Mouse (Mus musculus): ENCODE measurements around the gene Samd4.

Samd4 gene

GRCm38 (mm10) chr14:46956121-46956520 lies 73.5 kb downstream of the Samd4 start:
- peak in 1 of 2 experiments; percentile 25 for DNase-seq

DNA sequence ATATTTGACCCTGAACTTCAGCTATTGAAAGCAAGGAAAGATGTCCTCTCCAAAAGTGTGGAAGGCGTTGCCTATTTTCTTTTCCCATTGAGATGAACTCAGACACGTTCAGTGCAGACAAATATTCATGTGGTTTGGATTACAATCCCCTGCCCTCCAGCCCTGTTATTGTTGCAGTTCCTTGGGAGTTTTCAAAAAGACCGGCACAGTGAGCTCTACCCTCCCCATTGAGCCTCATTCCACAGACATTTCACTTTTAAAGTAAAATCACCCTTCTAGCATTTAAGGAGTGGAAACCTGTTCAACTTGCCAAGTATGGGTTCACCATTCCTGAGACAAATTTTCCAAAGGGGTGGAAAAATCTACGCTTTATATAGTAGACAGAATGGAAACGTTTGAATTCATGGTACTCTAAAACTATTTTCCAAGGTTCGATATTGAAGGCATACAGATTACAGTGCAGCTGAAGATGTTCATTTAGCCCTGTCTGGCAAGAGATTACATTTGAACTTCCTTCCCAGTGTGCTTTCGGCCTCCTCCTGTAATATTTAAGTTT lies 76.6 kb downstream of the Samd4 start:
- no peak for DNase-seq

GRCm38 (mm10) chr14:46959831-46960230 lies 77.2 kb downstream of the Samd4 start:
- no peak for DNase-seq

- no peak for DNase-seq
Observed at GRCm38 (mm10) chr14:46962832-46963231, 80.2 kb downstream of the Samd4 start.

DNA sequence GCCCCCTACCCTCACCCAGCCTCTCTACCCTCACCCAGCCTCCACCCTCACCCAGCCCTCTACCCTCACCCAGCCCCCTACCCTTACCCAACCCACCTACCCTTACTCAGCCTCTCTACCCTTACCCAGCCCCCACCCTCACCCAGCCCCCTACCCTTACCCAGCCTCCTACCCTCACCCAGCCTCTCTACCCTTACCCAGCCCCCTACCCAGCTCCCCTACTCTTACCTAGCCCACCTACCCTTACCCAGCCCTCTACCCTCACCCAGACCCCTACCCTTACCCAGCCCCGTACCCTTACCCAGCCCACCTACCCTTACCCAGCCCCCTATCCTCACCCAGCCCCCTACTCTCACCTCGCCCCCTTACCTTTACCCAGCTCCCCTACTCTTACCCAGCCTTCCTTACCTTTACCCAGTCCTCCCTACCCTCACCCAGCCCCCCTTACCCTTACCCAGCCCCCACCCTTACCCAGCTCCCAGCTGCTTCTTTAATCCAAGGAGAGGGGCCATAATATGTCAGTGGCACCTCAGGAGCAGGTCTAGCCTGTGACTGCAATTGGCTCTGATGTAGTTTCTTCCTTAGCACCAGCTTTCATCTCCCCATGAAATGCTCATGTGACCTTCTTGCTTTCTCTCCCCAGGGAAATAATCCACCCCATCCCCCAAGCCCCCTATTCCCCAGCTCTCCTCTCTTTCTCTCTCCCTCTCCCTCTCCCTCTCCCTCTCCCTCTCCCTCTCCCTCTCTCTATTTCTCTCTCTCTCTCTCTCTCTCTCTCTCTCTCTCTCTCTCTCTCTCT lies 81.6 kb downstream of the Samd4 start:
- peak in 1 of 2 experiments; percentile 21 for DNase-seq

DNA sequence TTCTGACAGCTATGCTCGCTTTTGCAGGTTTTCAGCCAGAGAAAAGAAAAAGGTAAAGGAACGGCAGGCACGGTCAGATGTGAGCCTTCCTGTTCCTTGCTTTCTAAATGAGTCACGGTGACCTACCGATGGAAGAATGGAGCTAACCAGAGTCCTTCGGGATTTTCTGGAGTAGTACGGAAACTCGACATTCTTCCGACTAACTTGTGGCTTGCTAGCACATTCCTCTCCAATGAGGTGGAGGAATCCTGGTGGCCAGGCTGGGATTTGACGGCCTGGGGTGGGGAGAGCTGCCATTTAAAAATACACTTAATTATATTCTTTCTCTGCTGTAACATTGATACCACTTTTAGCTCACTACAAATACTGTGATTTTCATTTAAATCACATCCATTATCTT lies 83.6 kb downstream of the Samd4 start:
- DNase-seq = peak in 1 of 2 experiments; percentile 31

- DNase-seq = no peak
Observed at GRCm38 (mm10) chr14:46968046-46968445, 85.4 kb downstream of the Samd4 start.

DNA sequence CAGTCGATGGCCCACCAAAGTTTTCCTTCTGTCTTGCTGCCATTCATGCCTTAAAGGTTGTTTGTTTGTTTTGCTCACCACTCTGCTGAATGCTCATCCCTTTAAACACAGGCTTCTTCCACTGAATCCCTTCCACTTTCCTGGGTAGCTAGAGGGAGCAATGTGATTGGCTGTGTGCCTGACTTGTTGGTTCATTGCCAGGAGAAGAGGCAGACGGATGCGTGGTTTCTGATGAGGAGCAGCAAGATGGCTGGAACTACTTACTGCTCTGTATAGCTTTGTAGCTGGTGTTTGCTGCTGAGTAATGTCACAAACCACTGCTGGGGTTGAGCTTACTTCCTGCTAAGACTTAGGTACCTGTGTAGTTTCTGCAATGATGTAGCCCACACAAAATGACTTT lies 88.0 kb downstream of the Samd4 start:
- DNase-seq = peak in 1 of 2 experiments; percentile 59

- no peak for DNase-seq
Observed at GRCm38 (mm10) chr14:46971802-46972201, 89.1 kb downstream of the Samd4 start.

DNA sequence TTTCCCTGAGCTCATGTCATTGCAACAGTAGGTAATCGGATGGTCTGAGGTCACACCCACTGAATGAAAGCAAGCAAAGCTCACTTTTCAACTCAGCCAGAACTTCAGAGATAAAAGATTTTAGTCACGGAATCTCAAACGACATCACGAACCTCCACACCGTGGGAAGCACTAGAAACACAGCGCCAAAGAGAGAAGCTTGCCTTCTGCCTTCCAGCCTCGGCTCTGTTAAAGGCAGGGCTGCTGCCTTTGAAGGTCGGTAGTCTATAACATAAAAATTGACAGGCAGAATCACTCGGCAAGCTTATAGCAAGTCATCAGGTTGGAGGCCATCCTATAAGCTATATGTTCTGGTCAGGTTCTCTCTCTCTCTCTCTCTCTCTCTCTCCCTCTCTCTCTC lies 92.2 kb downstream of the Samd4 start:
- no peak for DNase-seq

DNA sequence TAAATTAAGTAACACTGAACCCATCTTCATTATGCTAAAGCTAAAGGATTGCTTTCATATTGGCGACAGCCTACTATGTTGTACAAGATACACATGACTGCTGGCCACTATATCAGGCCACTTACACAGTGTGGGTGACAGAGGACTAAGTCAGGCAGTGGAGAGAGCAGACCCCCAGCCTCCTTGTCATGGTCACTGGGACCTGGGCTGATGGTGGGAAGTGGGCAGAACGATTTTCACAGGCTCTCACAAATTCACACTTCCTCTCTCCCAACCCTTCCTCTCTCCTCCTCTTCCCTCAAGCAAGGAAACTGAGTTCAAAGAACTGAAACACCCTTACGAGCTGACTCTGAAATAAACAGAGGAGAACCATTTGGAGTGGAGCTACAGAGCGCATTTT lies 93.3 kb downstream of the Samd4 start:
- no peak for DNase-seq

- DNase-seq = no peak
Observed at GRCm38 (mm10) chr14:46976712-46977111, 94.1 kb downstream of the Samd4 start.

DNA sequence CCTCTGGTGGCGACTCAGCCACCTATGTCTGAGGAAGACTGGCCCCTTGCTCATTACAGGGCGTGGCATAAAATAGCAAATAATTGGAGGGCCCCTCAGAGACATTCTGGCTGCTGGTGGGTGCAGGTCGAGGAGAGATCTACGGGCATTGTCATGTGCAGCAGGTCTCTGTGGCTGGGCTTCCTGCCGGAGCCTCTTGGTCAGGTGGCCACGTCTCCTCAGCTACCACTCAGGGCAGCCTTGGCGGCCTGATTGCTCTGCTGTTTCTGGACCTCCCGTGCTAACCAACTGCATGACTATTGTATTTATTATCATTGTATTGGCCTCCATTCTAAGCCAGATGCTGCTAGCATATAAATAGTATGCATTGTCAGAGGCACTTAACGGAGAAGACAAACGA lies 95.0 kb downstream of the Samd4 start:
- DNase-seq = no peak

DNA sequence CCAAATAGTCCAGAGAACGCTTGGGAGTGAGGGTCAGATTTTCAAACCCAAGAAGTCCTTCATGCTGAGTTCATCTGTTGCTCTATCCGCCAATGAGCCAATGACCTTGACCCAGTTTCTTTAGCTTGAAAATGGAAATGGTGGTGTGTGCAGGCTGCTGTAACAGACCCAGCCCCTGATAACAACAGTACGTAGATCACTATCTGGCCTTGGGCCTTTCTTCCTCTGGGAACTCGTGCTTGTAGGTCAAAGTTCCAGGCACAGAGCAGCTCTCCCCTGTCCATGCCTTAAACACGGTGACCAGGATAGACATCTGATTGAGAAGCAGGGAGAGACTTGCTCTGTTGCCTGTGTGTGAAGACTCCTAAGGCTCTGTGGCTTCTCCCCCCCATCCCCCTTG lies 96.5 kb downstream of the Samd4 start:
- DNase-seq = no peak

- DNase-seq = no peak
Observed at GRCm38 (mm10) chr14:46980736-46981438, 98.2 kb downstream of the Samd4 start.

GRCm38 (mm10) chr14:46982106-46982505 lies 99.5 kb downstream of the Samd4 start:
- no peak for DNase-seq

- DNase-seq = no peak
Observed at GRCm38 (mm10) chr14:46984542-46985125, 102.0 kb downstream of the Samd4 start.

DNA sequence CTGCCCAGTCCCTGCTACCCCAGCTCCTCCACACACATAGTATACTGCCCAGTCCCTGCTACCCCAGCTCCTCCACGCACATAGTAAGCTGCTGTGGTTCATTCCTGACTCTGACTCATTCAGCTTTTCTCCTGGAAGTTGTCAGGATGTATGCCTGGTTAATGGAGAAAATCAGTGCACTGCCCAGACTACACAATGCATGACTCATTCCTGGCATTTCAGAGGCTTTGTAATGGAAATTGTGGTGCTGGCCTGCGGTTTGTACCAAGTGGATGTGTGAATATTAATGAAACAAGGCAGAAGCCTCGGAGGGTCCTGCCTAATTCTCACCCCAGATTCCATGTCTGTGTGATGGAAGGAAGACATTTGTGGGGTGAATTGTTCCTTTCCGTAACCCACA lies 107.0 kb downstream of the Samd4 start:
- no peak for DNase-seq

- no peak for DNase-seq
Observed at GRCm38 (mm10) chr14:46990450-46990849, 107.8 kb downstream of the Samd4 start.

DNA sequence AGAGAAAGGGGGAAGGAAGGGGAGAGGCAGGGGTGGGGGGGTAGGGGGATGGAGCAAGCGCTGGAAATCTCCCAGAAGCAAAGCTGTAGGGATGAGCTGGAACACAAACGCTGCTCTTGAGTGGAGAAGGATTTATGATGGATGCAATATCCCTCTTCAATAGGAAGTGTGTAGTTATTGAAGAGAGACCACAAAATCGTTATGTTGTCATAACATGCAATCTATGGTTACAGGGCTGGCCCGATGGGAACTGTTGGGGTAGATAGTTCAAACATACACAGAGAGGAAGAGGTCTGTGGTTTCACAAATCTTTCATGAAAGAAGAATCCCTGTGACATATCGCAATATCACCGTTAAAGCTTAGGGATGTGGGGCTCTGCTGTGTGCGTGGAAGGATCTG lies 112.0 kb downstream of the Samd4 start:
- no peak for DNase-seq

GRCm38 (mm10) chr14:46999321-47000025 lies 116.8 kb downstream of the Samd4 start:
- no peak for DNase-seq

- peak; percentile 55 to 63 for DNase-seq
Observed at GRCm38 (mm10) chr14:47000096-47000736, 117.6 kb downstream of the Samd4 start.

All from kidney, postnatal 25 days (tissue).